Mouse (Mus musculus): ENCODE measurements around the gene Sema4f.

The Sema4f gene

GRCm38 (mm10) chr6:82863380-82863874, 76.1 kb downstream of the Sema4f start:
- no peak for DNase-seq

- DNase-seq, result no peak
Observed at GRCm38 (mm10) chr6:82862475-82862874, 77.1 kb downstream of the Sema4f start.

- DNase-seq, result no peak
Observed at GRCm38 (mm10) chr6:82862042-82862441, 77.5 kb downstream of the Sema4f start.

Measured in kidney, adult 18-20 months (tissue).